Mouse (Mus musculus) large intestine, adult 2 months (tissue): ENCODE measurements around the gene Kif1b. TPM values are rescaled to one million over a fixed set of nuclear protein-coding genes. Genes with fewer than 3 reads are reported as not detected.

Source experiments
- DNase-seq: peaks from one replicate; pipeline ENCODE4 v3.0.0-alpha.2; 2012; ENCODE audit warnings: low read depth, low spot score
- WGBS: fragments of 180-500 bp; shearing (Covaris S2); methylation state at CpG from one replicate; pipeline ENCODE4 v1.1.7; 2018; 5-methylcytosine and 5-hydroxymethylcytosine counted together
- polyA plus RNA-seq: library from polyadenylated mRNA; depleted of rRNA; stranded (reverse); fragments of >200 nt; gene quantifications from 2 replicates; pipeline ENCODE4 v1.2.3, GENCODE M21; 2012

Gene Kif1b
- polyA plus RNA-seq, 1 experiment: 12.7 TPM

- 93% methylated on average over 6 of the region's 6 CpGs for WGBS
- no peak for DNase-seq
These were observed 151.8 kb downstream of the Kif1b start for GRCm38 (mm10) chr4:149155711-149156110.

- WGBS: 99% methylated on average over 7 of the region's 7 CpGs
- DNase-seq: no peak
These were observed 152.6 kb downstream of the Kif1b start for GRCm38 (mm10) chr4:149154859-149155258.

- 93% methylated on average over 11 of the region's 11 CpGs for WGBS
These were observed 156.8 kb downstream of the Kif1b start for GRCm38 (mm10) chr4:149150721-149151120.

GRCm38 (mm10) chr4:149150256-149150655, 157.2 kb downstream of the Kif1b start:
- WGBS: 82% methylated on average over 11 of the region's 11 CpGs

More at GRCm38 (mm10) chr4:149150721-149151120, 156.8 kb downstream of the Kif1b start:
- no peak for DNase-seq

GRCm38 (mm10) chr4:149149611-149150010, 157.9 kb downstream of the Kif1b start:
- DNase-seq: no peak
- 58% methylated on average over 7 of the region's 7 CpGs for WGBS

More at GRCm38 (mm10) chr4:149150256-149150655, 157.2 kb downstream of the Kif1b start:
- DNase-seq: no peak

GRCm38 (mm10) chr4:149149196-149149595, 158.3 kb downstream of the Kif1b start:
- WGBS: 76% methylated on average over 9 of the region's 9 CpGs

GRCm38 (mm10) chr4:149148084-149148483, 159.4 kb downstream of the Kif1b start:
- WGBS: 74% methylated on average over 4 of the region's 4 CpGs
- no peak for DNase-seq

More at GRCm38 (mm10) chr4:149149196-149149595, 158.3 kb downstream of the Kif1b start:
- DNase-seq: no peak

- 69% methylated on average over 7 of the region's 7 CpGs for WGBS
- DNase-seq: no peak
These were observed 160.0 kb downstream of the Kif1b start for GRCm38 (mm10) chr4:149147528-149147927.

GRCm38 (mm10) chr4:149145151-149145550, 162.3 kb downstream of the Kif1b start:
- DNase-seq: no peak
- 85% methylated on average over 4 of the region's 4 CpGs for whole genome bisulfite sequencing

- peak; percentile 76 for DNase-seq
These were observed 163.0 kb downstream of the Kif1b start for GRCm38 (mm10) chr4:149144459-149144858.

GRCm38 (mm10) chr4:149143594-149143993, 163.9 kb downstream of the Kif1b start:
- no peak for DNase-seq
- WGBS: 2% methylated on average over 4 of the region's 4 CpGs

More at GRCm38 (mm10) chr4:149144459-149144858, 163.0 kb downstream of the Kif1b start:
- WGBS: 9% methylated on average over 3 of the region's 3 CpGs

- no peak for DNase-seq
- WGBS: 76% methylated on average over 8 of the region's 8 CpGs
These were observed 169.0 kb downstream of the Kif1b start for GRCm38 (mm10) chr4:149138515-149138914.

- peak; percentile 39 for DNase-seq
These were observed 170.3 kb downstream of the Kif1b start, which contains the start of gene Cenps for GRCm38 (mm10) chr4:149136982-149137770. Gene Cenps (minus strand): TSS chr4:149137629.

GRCm38 (mm10) chr4:149136116-149136850, 171.2 kb downstream of the Kif1b start:
- DNase-seq: no peak
- WGBS: 71% methylated on average over 18 of the region's 18 CpGs

More at GRCm38 (mm10) chr4:149136982-149137770, 170.3 kb downstream of the Kif1b start, which contains the start of gene Cenps:
- 1% methylated on average over 68 of the region's 68 CpGs for WGBS

- DNase-seq: no peak
- WGBS: 70% methylated on average over 5 of the region's 5 CpGs
These were observed 174.1 kb downstream of the Kif1b start for GRCm38 (mm10) chr4:149133395-149133794.

GRCm38 (mm10) chr4:149131789-149132565, 175.5 kb downstream of the Kif1b start:
- no peak for DNase-seq
- WGBS: 51% methylated on average over 21 of the region's 21 CpGs

- DNase-seq: no peak
- WGBS: 94% methylated on average over 23 of the region's 23 CpGs
These were observed 176.3 kb downstream of the Kif1b start for GRCm38 (mm10) chr4:149131021-149131752.

GRCm38 (mm10) chr4:149128467-149128866, 179.0 kb downstream of the Kif1b start:
- no peak for DNase-seq

GRCm38 (mm10) chr4:149126663-149127062, 180.8 kb downstream of the Kif1b start, which contains the start of gene Cort:
Gene Cort (minus strand): TSS chr4:149126763.
- no peak for DNase-seq
- 89% methylated on average over 11 of the region's 11 CpGs for WGBS

More at GRCm38 (mm10) chr4:149128467-149128866, 179.0 kb downstream of the Kif1b start:
- 80% methylated on average over 18 of the region's 18 CpGs for WGBS
